Mouse (Mus musculus) ES-E14 (cell line): ENCODE measurements around the gene Ephb4. TPM values are rescaled to one million over a fixed set of nuclear protein-coding genes. Genes with fewer than 3 reads are reported as not detected.

ENCODE experiments used
- DNase-seq: peaks from one replicate; pipeline ENCODE4 v3.0.0-alpha.2; 2013; ENCODE audit warnings: low read depth, low spot score
- H3K27ac ChIP-seq: 2 replicates; pipeline ENCODE4 v1.5.1; 2012; ENCODE audit warnings: low read depth, mild to moderate bottlenecking, low read length, moderate library complexity, mixed read lengths; ENCODE audit not compliant: poor library complexity, insufficient read depth, severe bottlenecking
- H3K36me3 ChIP-seq: 2 replicates; pipeline ENCODE4 v1.6.1; 2012; ENCODE audit warnings: mild to moderate bottlenecking, low read length, moderate library complexity, mixed read lengths; ENCODE audit not compliant: control insufficient read depth, poor library complexity, insufficient read depth, severe bottlenecking
- H3K4me1 ChIP-seq, 2 experiments: fragments of 150-350 bp in 1 of 2; sonication (generic) in 1 of 2; 2 replicates each; pipeline ENCODE4 v1.6.1; 2012; ENCODE audit warnings: low read length in 2 of 2, mild to moderate bottlenecking in 1 of 2, mixed read lengths in 1 of 2; ENCODE audit not compliant: control insufficient read depth in 2 of 2, insufficient read depth in 2 of 2, poor library complexity in 1 of 2
- H3K4me3 ChIP-seq, 2 experiments: fragments of 150-350 bp in 1 of 2; sonication (generic) in 1 of 2; 2 replicates each; pipeline ENCODE4 v1.5.1; 2012; ENCODE audit warnings: low read length in 2 of 2, low read depth in 1 of 2, mild to moderate bottlenecking in 1 of 2, mixed read lengths in 1 of 2; ENCODE audit not compliant: insufficient read depth in 1 of 2, poor library complexity in 1 of 2, severe bottlenecking in 1 of 2
- H3K9ac ChIP-seq: 2 replicates; pipeline ENCODE4 v1.6.1; 2012; ENCODE audit warnings: low read depth, mild to moderate bottlenecking, low read length, mixed read lengths; ENCODE audit not compliant: poor library complexity, insufficient read depth, severe bottlenecking
- H3K9me3 ChIP-seq: fragments of 150-350 bp; sonication (generic); 2 replicates; pipeline ENCODE4 v1.6.1; 2012; ENCODE audit warnings: low read depth, mild to moderate bottlenecking, low read length; ENCODE audit not compliant: control insufficient read depth, insufficient read depth
- CHD2 ChIP-seq: IDR thresholded peaks from 2 replicates; pipeline ENCODE4 v1.6.1; 2014; ENCODE audit warnings: mild to moderate bottlenecking, low read depth, low read length, inconsistent platforms
- HCFC1 ChIP-seq: IDR thresholded peaks from 2 replicates; pipeline ENCODE4 v1.6.1; 2012; ENCODE audit warnings: low read length, inconsistent platforms, borderline replicate concordance; ENCODE audit not compliant: insufficient read depth
- MAFK ChIP-seq: IDR thresholded peaks from 2 replicates; pipeline ENCODE4 v1.6.1; 2014; ENCODE audit warnings: mild to moderate bottlenecking, low read depth, low read length, inconsistent platforms; ENCODE audit not compliant: insufficient read depth
- ZC3H11A ChIP-seq: IDR thresholded peaks from 2 replicates; pipeline ENCODE4 v1.6.1; 2012; ENCODE audit warnings: low read depth, mild to moderate bottlenecking, inconsistent platforms, low read length, borderline replicate concordance
- ZNF384 ChIP-seq: IDR thresholded peaks from 2 replicates; pipeline ENCODE4 v1.6.1; 2012; ENCODE audit warnings: low read depth, low read length, inconsistent platforms
- in situ Hi-C, 2 experiments: fragments of 600-800 bp; cut with MboI; formaldehyde crosslinking; loops; one replicate each; pipeline ENCODE4 v1.15.1; 2025; ENCODE audit warnings: low sequenced_read_pairs in 2 of 2, inconsistent platforms in 1 of 2; ENCODE audit not compliant: unreplicated experiment in 2 of 2
- total RNA-seq: library from RNA; depleted of rRNA; stranded (reverse); fragments of 300-350 nt; gene quantifications from 2 replicates; pipeline ENCODE4 v1.2.3, GENCODE M21; 2012

Ephb4 gene
- total RNA-seq, 1 experiment, result 34.3 TPM

GRCm38 (mm10) chr5:137376198-137376597 is 26.3 kb downstream of the Ephb4 start:
- Histone ChIP-seq H3K27ac (0 out of 2 replicates have a peak overlapping the region, but pooled peaks have one; percentile 38), H3K4me1 (peaks cover 5 to 23% of the 10 kb centered on the region in 2 experiments), H3K36me3 (peaks cover 24% of the 10 kb centered on the region), H3K9ac (no peak overlapping the region), H3K9me3 (no peaks in the 10 kb centered on the region), H3K4me3 (no peak overlapping the region)
- peak; percentile 82 for DNase-seq
- TF ChIP-seq MAFK (no peak), ZNF384 (no peak), HCFC1 (no peak), CHD2 (no peak), ZC3H11A (no peak)
- in situ Hi-C loops, result no loop called here

GRCm38 (mm10) chr5:137376722-137377121 is 26.8 kb downstream of the Ephb4 start:
- in situ Hi-C loops, result no loop called here
- Histone ChIP-seq H3K27ac (no peak overlapping the region), H3K36me3 (peaks cover 20% of the 10 kb centered on the region), H3K9me3 (no peaks in the 10 kb centered on the region), H3K9ac (no peak overlapping the region), H3K4me3 (no peak overlapping the region), H3K4me1 (peaks cover 5 to 23% of the 10 kb centered on the region in 2 experiments)
- TF ChIP-seq ZC3H11A (no peak), HCFC1 (no peak), MAFK (no peak), CHD2 (no peak), ZNF384 (no peak)
- no peak for DNase-seq

- Histone ChIP-seq H3K4me1 (peaks cover 5 to 23% of the 10 kb centered on the region in 2 experiments), H3K9me3 (no peaks in the 10 kb centered on the region), H3K4me3 (no peak overlapping the region), H3K27ac (no peak overlapping the region), H3K9ac (no peak overlapping the region; the same call in 1 of the 2 replicates), H3K36me3 (peaks cover 15% of the 10 kb centered on the region)
- TF ChIP-seq ZNF384 (peak; percentile 81), CHD2 (no peak)
- no peak for DNase-seq
- in situ Hi-C loops, result no loop called here
These were observed 27.3 kb downstream of the Ephb4 start for GRCm38 (mm10) chr5:137377176-137377575.

GRCm38 (mm10) chr5:137377603-137378002 is 27.7 kb downstream of the Ephb4 start:
- Histone ChIP-seq H3K9ac (no peak overlapping the region), H3K27ac (no peak overlapping the region), H3K4me1 (peaks cover 5 to 23% of the 10 kb centered on the region in 2 experiments), H3K9me3 (no peaks in the 10 kb centered on the region), H3K36me3 (peaks cover 11% of the 10 kb centered on the region; the same call in 1 of the 2 replicates), H3K4me3 (no peak overlapping the region)
- in situ Hi-C loops, result no loop called here
- DNase-seq, result no peak
- TF ChIP-seq ZNF384, result no peak
- no peak for TF ChIP-seq HCFC1
- TF ChIP-seq ZC3H11A, result no peak
- no peak for TF ChIP-seq MAFK
- no peak for TF ChIP-seq CHD2

- Histone ChIP-seq H3K4me3 (no peak overlapping the region), H3K9me3 (no peaks in the 10 kb centered on the region), H3K9ac (no peak overlapping the region), H3K36me3 (no peaks in the 10 kb centered on the region), H3K27ac (no peak overlapping the region), H3K4me1 (peaks cover 5% of the 10 kb centered on the region in 2 experiments; a peak in 3 of 4 replicates)
- in situ Hi-C loops, result no loop called here
- TF ChIP-seq ZC3H11A (peak; percentile 38; the same call in 1 of the 2 replicates), CHD2 (no peak), HCFC1 (no peak), ZNF384 (no peak)
- DNase-seq, result peak; percentile 75
These were observed 31.2 kb downstream of the Ephb4 start for GRCm38 (mm10) chr5:137381152-137381551.
